Mouse (Mus musculus): ENCODE data around the gene Tmem240. TPM values are rescaled to one million over a fixed set of nuclear protein-coding genes. Genes with fewer than 3 reads are reported as not detected.

Gene Tmem240
- polyA plus RNA-seq, 1 experiment from 2014 or later: 10.1 TPM

GRCm38 (mm10) chr4:155704721-155705591 is 29.6 kb upstream of the Tmem240 start, which contains the start of gene Ssu72:
Gene Ssu72 (plus strand): TSS chr4:155704800.
- Histone ChIP-seq H3K27ac (peak within 1 kb of the TSS; percentile 93), H3K9ac (replicated peaks) (peak within 1 kb of the TSS; percentile 94), H3K4me1 (replicated peaks) (peaks cover 20% of the 10 kb centered on the region), H3K36me3 (no peaks in the 10 kb centered on the region), H3K4me3 (replicated peaks) (peak within 1 kb of the TSS; percentile 99), H3K4me2 (replicated peaks) (peak within 1 kb of the TSS; percentile 82), H3K27me3 (no peaks in the 10 kb centered on the region), H3K9me3 (no peaks in the 10 kb centered on the region)
- ATAC-seq: peak; percentile 97
- under 1% methylated on average over 83 of the region's 83 CpGs for WGBS

GRCm38 (mm10) chr4:155705592-155705929 is 29.0 kb upstream of the Tmem240 start:
- peak overlapping the region; percentile 82 for H3K4me2 ChIP-seq (replicated peaks)
- WGBS: under 1% methylated on average over 19 of the region's 19 CpGs
- peak overlapping the region; percentile 99 for H3K4me3 ChIP-seq (replicated peaks)
- no peaks in the 10 kb centered on the region for H3K36me3 ChIP-seq
- peak overlapping the region; percentile 94 for H3K9ac ChIP-seq (replicated peaks)
- H3K9me3 ChIP-seq: no peaks in the 10 kb centered on the region
- peaks cover 24% of the 10 kb centered on the region for H3K4me1 ChIP-seq (replicated peaks)
- H3K27me3 ChIP-seq: no peaks in the 10 kb centered on the region
- H3K27ac ChIP-seq: peak overlapping the region; percentile 93
- ATAC-seq: no peak

GRCm38 (mm10) chr4:155708582-155708981 is 26.0 kb upstream of the Tmem240 start:
- no peaks in the 10 kb centered on the region for H3K27me3 ChIP-seq
- H3K4me1 ChIP-seq (replicated peaks): peaks cover 27% of the 10 kb centered on the region
- no peak for ATAC-seq
- no peaks in the 10 kb centered on the region for H3K9me3 ChIP-seq
- 98% methylated on average over 2 of the region's 2 CpGs for WGBS
- no peak overlapping the region for H3K4me2 ChIP-seq (replicated peaks)
- no peak overlapping the region for H3K9ac ChIP-seq (replicated peaks)
- H3K27ac ChIP-seq: no peak overlapping the region
- no peak overlapping the region for H3K4me3 ChIP-seq (replicated peaks)
- H3K36me3 ChIP-seq: no peaks in the 10 kb centered on the region

GRCm38 (mm10) chr4:155708988-155709387 is 25.6 kb upstream of the Tmem240 start:
- H3K36me3 ChIP-seq: no peaks in the 10 kb centered on the region
- H3K9ac ChIP-seq (replicated peaks): no peak overlapping the region
- no peak for ATAC-seq
- H3K4me3 ChIP-seq (replicated peaks): no peak overlapping the region
- H3K27me3 ChIP-seq: no peaks in the 10 kb centered on the region
- peaks cover 27% of the 10 kb centered on the region for H3K4me1 ChIP-seq (replicated peaks)
- H3K9me3 ChIP-seq: no peaks in the 10 kb centered on the region
- no peak overlapping the region for H3K27ac ChIP-seq
- no peak overlapping the region for H3K4me2 ChIP-seq (replicated peaks)

- Histone ChIP-seq H3K4me1 (replicated peaks) (peaks cover 20% of the 10 kb centered on the region), H3K9me3 (no peaks in the 10 kb centered on the region), H3K36me3 (peaks cover 9% of the 10 kb centered on the region), H3K9ac (replicated peaks) (no peak overlapping the region), H3K27me3 (no peaks in the 10 kb centered on the region), H3K4me2 (replicated peaks) (no peak overlapping the region), H3K4me3 (replicated peaks) (no peak overlapping the region), H3K27ac (peak overlapping the region; percentile 25; the same call in 1 of the 2 replicates)
- ATAC-seq: no peak
- WGBS: 65% methylated on average over 6 of the region's 6 CpGs
Observed at GRCm38 (mm10) chr4:155710521-155711252, 23.9 kb upstream of the Tmem240 start.

GRCm38 (mm10) chr4:155721668-155722083 is 12.9 kb upstream of the Tmem240 start:
- Histone ChIP-seq H3K27me3 (no peaks in the 10 kb centered on the region), H3K9ac (replicated peaks) (no peak overlapping the region), H3K4me2 (replicated peaks) (no peak overlapping the region), H3K4me3 (replicated peaks) (no peak overlapping the region), H3K36me3 (peaks cover 31% of the 10 kb centered on the region), H3K4me1 (replicated peaks) (no peaks in the 10 kb centered on the region), H3K9me3 (no peaks in the 10 kb centered on the region), H3K27ac (no peak overlapping the region)
- WGBS: 73% methylated on average over 4 of the region's 4 CpGs
- ATAC-seq: 0 out of 2 replicates have a peak, but pooled peaks have one; percentile 48

- Histone ChIP-seq H3K4me1 (replicated peaks) (peaks cover 9% of the 10 kb centered on the region), H3K27me3 (no peaks in the 10 kb centered on the region), H3K9ac (replicated peaks) (no peak overlapping the region), H3K27ac (0 out of 2 replicates have a peak overlapping the region, but pooled peaks have one; percentile 4), H3K4me3 (replicated peaks) (no peak overlapping the region), H3K36me3 (peaks cover 31% of the 10 kb centered on the region), H3K4me2 (replicated peaks) (no peak overlapping the region), H3K9me3 (no peaks in the 10 kb centered on the region)
- WGBS: 48% methylated on average over 2 of the region's 2 CpGs
- ATAC-seq: peak; percentile 50
Observed at GRCm38 (mm10) chr4:155727993-155728392, 6.6 kb upstream of the Tmem240 start.

GRCm38 (mm10) chr4:155733267-155733666 is 1.3 kb upstream of the Tmem240 start:
- 88% methylated on average over 10 of the region's 10 CpGs for WGBS
- H3K9ac ChIP-seq (replicated peaks): peak overlapping the region; percentile 97; the same call in 1 of the 2 replicates
- peaks cover 26% of the 10 kb centered on the region for H3K36me3 ChIP-seq
- ATAC-seq: no peak
- no peak overlapping the region for H3K4me3 ChIP-seq (replicated peaks)
- H3K4me1 ChIP-seq (replicated peaks): peaks cover 40% of the 10 kb centered on the region
- H3K4me2 ChIP-seq (replicated peaks): peak overlapping the region; percentile 95; the same call in 1 of the 2 replicates
- peak overlapping the region; percentile 97; the same call in 1 of the 2 replicates for H3K27ac ChIP-seq
- no peaks in the 10 kb centered on the region for H3K9me3 ChIP-seq
- H3K27me3 ChIP-seq: no peaks in the 10 kb centered on the region

GRCm38 (mm10) chr4:155734951-155735702 is 527 bp downstream of the Tmem240 start:
- peak; percentile 74 for ATAC-seq
- Histone ChIP-seq H3K9ac (replicated peaks) (peak overlapping the region; percentile 97), H3K27ac (peak overlapping the region; percentile 97), H3K4me2 (replicated peaks) (peak overlapping the region; percentile 95), H3K9me3 (no peaks in the 10 kb centered on the region), H3K36me3 (peaks cover 41% of the 10 kb centered on the region), H3K4me3 (replicated peaks) (peak overlapping the region; percentile 91), H3K27me3 (no peaks in the 10 kb centered on the region), H3K4me1 (replicated peaks) (peaks cover 38% of the 10 kb centered on the region)
- WGBS: under 1% methylated on average over 60 of the region's 79 CpGs

GRCm38 (mm10) chr4:155735788-155736187 is 1.2 kb downstream of the Tmem240 start:
- peak overlapping the region; percentile 97 for H3K27ac ChIP-seq
- peaks cover 38% of the 10 kb centered on the region for H3K4me1 ChIP-seq (replicated peaks)
- peak overlapping the region; percentile 95 for H3K4me2 ChIP-seq (replicated peaks)
- peak overlapping the region; percentile 97 for H3K9ac ChIP-seq (replicated peaks)
- no peaks in the 10 kb centered on the region for H3K27me3 ChIP-seq
- 71% methylated on average over 5 of the region's 5 CpGs for WGBS
- no peaks in the 10 kb centered on the region for H3K9me3 ChIP-seq
- peaks cover 47% of the 10 kb centered on the region for H3K36me3 ChIP-seq
- peak overlapping the region; percentile 91 for H3K4me3 ChIP-seq (replicated peaks)
- peak; percentile 2; the same call in 1 of the 2 replicates for ATAC-seq

- Histone ChIP-seq H3K9ac (replicated peaks) (peak overlapping the region; percentile 97; the same call in 1 of the 2 replicates), H3K4me2 (replicated peaks) (peak overlapping the region; percentile 95), H3K27ac (no peak overlapping the region), H3K4me1 (replicated peaks) (peaks cover 38% of the 10 kb centered on the region), H3K9me3 (no peaks in the 10 kb centered on the region), H3K27me3 (no peaks in the 10 kb centered on the region), H3K36me3 (peaks cover 51% of the 10 kb centered on the region), H3K4me3 (replicated peaks) (peak overlapping the region; percentile 91)
- no peak for ATAC-seq
- WGBS: 96% methylated on average over 5 of the region's 5 CpGs
Observed at GRCm38 (mm10) chr4:155736421-155736820, 1.8 kb downstream of the Tmem240 start.
